Mouse (Mus musculus): Measurements from ENCODE around the gene Gbp4.
"Not testable (repeated sequence)": the region's sequence is repeated elsewhere in the genome, so short reads cannot be mapped to it uniquely, and the experiment has no call there.

Gbp4 gene

DNA sequence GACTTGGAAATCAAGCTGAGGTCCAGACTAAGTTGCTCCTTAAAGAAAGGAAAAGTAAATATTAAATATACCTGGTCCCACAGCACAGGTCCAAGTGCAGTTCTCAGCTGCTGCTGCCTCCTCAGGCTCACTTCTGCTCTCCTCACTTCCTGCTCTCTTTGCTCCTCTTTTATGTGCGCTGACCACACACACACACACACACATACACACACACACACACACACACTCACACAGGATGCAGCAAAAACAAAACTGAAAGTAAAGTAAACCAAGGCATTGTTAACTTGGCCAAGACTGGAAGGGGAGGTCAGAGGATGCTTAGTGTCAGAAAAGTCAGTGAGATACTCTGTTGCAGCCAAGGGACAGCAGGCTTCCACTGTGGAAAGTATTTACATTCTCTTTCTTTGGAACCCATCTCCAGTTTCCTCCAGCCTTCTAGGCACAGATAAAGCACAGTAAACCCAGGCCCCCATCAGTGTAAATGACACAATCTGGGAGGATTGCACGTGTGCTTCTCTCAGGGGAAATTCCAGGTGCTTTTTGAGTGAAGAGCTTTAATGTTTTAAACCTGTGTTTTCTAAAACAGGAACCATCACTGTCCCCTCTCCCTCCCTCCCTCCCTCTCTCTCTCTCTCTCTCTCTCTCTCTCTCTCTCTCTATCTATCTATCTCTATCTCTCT lies at the start of gene Gbp4, which contains the start of the genes Gbp9 and Gbp8:
Gene Gbp4, minus strand, starts transcription at position 178 of the 680 bp plus-strand sequence.
Gene Gbp9, minus strand, starts transcription at position 131 of the 680 bp plus-strand sequence.
Gene Gbp8, minus strand, starts transcription at position 132 of the 680 bp plus-strand sequence.
- DNase-seq (ENCODE audit: low read depth, low spot score) = peak; percentile 31

DNA sequence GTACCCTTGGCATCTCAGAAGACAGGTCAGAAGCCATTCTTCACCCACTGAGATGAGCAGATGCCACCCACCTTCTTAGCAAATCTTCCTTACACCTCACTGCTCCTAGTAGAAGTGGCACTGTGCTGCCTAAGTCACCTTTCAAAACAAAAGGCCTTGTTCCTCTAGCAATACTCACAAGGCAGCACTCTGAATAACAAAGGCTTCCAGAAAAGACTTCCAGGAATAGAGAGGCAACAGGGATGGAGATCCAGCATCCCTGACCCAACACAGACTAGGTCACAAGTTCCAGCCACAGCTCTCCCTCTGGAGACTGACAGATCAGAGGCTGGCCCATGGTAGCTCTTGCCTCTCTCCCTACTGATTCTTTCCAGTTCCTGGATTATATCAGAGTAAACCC lies 42.1 kb upstream of the Gbp4 start:
- no peak for DNase-seq (ENCODE audit: low read depth, low spot score)

DNA sequence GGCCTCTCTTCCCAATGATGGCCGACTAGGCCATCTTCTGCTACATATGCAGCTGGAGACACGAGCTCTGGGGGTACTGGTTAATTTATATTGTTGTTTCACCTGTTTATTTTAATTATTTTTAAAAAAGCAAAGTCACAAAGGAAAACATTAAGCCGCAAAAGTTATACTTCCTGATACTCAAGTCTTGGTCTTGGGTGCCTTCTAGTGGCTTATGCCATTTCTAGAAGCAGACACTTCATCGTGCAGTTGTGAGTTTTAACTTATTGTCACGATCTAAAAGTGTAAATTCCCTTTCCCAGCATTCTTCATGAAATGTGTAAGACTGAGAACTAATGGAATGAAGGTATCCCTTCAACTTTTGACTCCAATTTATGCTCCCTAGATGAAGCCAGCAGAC lies 17.2 kb upstream of the Gbp4 start:
- no peak for DNase-seq (ENCODE audit: low read depth, low spot score)

DNA sequence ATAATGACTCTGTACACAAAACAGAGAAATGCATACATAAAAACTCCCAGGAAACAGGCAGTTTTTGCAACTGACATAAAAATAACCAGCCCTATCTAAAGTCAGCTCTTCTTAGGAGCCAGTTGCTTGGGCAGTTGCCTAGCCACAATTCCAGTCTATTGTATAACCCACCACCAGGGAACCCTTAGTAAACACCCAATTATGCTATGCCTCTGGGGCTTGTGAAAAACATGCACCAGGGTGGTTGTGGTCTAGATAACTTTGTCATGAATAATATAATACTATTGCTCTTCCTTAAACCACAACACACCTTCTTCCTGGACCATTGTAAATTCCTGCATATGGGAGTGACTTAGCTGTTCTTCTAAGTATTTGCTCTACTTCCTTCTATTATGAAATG lies 14.7 kb upstream of the Gbp4 start:
- no peak for DNase-seq (ENCODE audit: low read depth, low spot score)

DNA sequence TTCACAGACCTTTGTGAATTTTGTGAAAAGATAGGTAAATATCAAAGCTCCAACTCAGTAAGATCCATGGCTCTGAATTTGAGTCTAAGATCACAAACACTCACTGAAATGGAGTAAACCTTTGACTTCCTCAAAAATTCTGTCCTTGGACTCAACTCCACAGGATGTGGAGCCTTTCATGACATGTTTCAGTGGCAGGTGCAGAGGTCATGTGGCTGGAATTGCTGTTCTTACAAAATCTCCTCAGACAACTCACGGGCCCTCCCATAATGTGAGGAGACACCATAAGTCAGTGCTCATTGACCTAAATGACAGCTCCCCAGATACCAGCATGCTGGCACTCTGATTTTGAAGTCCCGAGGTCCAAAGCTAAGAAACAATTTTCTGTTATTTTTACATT lies 8.7 kb upstream of the Gbp4 start:
- not testable (repeated sequence) for DNase-seq (ENCODE audit: low read depth, low spot score)

GRCm38 (mm10) chr5:105146447-105146846 lies 7.1 kb upstream of the Gbp4 start:
- peak; percentile 18 for DNase-seq (ENCODE audit: low read depth, low spot score)

GRCm38 (mm10) chr5:105145731-105146130 lies 6.3 kb upstream of the Gbp4 start:
- DNase-seq (ENCODE audit: low read depth, low spot score) = not testable (repeated sequence)

- not testable (repeated sequence) for DNase-seq (ENCODE audit: low read depth, low spot score)
Measured at GRCm38 (mm10) chr5:105140089-105140810, 864 bp upstream of the Gbp4 start.

DNA sequence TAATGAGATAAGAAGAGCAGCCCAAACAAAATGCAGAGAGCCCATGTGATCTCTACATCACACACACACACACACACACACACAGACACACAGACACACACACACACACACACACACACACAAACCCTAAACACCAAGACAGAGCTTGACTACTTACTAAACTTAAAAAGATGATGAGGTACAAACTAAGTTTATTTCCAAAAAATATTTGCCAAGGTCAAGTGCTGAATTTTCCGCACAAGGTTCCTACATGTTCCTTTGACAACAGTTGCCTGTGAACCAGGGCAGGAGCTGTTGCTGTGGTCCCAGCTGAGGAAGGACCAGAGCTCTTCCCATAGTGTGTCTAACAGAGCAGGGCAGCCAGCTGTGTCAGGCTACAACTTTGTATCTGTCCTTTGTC lies 480 bp downstream of the Gbp4 start:
- no peak for DNase-seq (ENCODE audit: low read depth, low spot score)

DNA sequence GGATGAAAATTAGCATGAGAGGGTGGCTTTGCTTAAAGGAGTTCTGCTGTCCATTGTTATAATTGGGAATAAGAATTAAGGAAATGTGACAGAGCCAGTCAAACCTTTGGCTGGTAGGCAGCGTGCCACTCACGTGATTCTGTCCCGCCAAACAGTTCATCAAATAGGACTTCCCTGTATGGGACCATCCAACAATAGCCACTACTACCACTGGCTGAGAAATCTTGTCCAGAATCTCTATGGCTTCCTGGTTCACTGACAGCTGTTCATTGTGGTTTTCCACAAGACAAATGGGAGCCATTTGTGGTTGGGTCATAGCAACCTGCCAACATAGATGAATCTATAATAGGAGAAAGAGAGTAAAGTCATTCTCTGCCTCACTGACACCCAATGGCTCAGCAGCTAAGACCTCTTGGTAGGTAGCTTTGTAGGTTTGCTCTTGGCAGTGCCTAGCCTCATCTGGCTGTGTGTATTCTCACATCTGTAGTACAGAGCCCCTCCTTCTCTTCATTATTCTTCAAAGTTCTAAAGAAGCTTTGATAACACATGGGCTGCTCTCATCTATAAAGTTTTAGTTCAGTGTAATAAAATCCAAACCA lies 2.6 kb downstream of the Gbp4 start:
- DNase-seq (ENCODE audit: low read depth, low spot score) = not testable (repeated sequence)

DNA sequence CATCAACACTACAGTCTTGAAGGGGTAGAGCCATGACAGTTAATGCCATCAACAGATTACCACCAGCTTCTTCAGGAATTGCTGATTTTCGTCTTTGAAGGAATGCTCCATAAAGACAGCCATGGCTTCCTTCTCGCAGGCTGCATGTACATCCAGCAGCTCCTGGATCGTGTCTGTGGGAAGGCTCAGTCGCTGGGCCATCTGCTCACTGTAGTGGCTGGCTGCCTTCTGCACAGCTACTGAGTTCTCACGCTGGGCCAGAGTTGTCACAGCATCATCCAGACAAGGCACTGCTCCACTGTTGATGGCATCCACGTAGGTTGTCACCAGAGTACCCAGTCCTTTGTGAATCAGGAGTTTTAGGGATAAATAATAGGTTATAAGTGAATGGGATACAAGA lies 17.7 kb downstream of the Gbp4 start:
- DNase-seq (ENCODE audit: low read depth, low spot score) = not testable (repeated sequence)

DNA sequence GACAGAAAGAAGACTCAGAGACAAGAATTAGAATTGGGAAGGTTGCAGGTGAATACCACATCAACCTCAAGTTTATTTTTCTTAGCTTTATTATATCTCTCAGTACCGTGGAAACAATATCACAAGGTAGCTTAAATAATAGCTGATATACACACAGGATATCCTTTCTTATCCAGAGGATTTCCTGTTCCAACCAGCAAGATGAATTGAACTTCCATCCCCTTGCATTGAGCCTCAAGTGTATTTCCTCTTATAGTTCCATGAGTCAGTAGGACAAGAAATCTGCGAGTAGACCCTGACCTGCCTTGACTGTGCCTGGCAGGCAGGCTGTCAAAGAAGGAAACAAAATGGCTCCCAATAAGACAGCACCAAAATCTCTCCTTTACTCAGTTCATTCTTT lies 23.6 kb downstream of the Gbp4 start:
- no peak for DNase-seq (ENCODE audit: low read depth, low spot score)

DNA sequence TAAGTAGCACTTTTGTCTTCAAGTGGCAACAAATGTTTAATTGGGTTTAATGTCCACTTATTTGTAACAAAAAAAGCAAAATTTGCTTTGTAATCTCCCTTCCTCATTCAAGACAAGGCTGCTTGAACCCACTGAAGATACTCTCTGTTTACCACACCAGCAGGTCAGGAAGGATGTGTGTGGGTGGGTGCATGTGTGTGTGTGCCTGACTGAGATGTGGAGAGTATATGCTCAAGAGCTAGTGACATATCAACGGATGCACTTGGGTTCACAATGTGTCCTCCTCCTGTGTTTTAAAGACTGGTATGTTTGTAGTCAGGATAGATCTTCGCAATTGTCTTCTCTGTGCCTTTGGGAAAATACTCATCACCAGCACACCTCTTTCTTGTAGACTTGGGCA lies 24.7 kb downstream of the Gbp4 start:
- DNase-seq (ENCODE audit: low read depth, low spot score) = peak; percentile 9

DNA sequence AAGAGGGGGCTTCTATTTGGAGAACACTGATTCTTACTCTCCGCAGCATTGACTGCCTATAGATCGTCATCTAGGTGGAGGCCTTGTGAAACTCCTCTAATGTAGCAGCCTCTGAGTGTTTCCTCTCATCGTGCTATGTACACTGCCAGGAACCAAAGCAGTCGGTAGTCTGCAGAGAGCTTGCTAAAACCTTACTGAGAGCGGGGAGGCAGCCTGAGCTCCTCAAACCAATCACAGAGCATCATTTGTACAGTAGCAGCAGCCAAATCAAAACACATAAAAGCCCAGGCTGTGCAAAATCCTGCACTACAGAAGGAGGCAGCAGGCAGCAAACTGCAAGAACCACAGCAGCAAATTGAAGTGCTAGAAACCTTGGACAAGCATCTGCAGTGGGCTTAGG lies 25.7 kb downstream of the Gbp4 start:
- DNase-seq (ENCODE audit: low read depth, low spot score) = no peak

DNA sequence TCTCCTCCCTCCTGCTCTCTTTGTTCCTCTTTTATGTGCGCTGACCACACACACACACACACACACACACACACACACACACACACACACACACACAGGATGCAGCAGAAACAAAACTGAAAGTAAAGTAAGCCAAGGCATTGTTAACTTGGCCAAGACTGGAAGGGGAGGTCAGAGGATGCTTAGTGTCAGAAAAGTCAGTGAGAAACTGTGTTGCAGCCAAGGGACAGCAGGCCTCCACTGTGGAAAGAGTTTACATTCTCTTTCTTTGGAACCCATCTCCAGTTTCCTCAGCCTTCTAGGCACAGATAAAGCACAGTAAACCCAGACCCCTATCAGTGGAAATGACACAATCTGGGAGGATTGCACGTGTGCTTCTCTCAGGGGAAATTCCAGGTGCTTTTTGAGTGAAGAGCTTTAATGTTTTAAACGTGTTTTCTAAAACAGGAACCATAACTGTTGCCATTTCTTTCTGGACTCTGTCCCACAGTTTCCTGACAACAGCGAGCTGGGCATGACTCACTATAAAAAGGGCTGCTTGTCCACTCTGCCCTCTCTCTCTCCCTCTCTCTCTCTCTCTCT lies 29.0 kb downstream of the Gbp4 start:
- DNase-seq (ENCODE audit: low read depth, low spot score) = peak; percentile 40

DNA sequence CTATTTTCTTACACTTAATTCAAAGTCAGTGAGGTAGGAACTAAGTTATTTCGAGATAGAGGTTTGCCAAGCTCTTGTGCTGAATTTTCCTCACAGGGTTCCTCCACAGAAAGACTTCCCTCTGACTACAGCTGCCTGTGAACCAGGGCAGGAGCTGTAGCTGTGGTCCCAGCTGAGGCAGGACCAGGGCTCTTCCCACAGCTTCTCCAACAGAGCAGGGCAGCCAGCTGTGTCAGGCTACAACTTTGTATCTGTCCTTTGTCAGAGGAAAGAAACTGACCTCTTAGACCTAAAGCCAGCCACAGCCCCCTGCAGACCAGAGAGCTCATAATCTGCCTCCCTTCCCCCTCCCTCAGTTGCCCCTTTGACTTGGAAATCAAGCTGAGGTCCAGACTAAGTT lies 29.6 kb downstream of the Gbp4 start:
- not testable (repeated sequence) for DNase-seq (ENCODE audit: low read depth, low spot score)

GRCm38 (mm10) chr5:105105689-105106088 lies 33.7 kb downstream of the Gbp4 start:
- DNase-seq (ENCODE audit: low read depth, low spot score) = not testable (repeated sequence)

DNA sequence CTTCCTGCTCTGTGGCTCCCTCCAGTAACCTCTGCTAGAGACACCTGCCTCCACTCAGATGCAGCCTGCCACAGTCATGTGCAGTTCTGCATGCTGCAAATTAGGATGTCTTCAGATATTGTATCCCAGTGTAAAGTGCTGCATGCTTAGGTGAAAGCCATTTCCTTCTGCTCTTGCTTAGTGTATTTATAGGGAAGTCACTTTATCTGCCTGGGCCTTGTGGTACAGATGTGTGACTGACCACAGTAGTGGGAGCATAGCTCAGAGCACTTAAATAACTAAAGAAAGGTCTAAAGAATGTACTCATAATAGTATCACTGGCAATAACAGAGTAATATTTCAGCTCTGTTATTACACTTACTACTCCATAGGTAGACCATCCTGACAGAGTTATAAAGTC lies 57.5 kb downstream of the Gbp4 start:
- no peak for DNase-seq (ENCODE audit: low read depth, low spot score)

DNA sequence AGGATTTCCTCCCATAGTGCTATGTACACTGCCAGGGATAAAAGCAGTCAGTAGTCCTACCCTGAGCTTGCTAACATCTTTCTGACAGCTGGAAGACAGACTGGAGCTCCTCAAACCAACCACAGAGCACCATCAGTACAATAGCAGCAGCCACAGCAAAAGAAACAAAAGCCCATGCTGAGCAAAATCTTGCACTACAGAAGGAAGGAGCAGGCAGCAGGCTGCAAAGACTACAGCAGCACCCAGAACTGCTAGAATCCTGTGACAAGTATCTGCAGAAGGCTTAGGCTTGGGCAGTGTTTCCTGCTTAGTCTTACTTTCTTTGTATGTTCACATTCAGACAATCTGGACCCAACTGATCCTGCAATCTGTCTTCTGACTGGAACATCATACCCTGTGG lies 71.0 kb downstream of the Gbp4 start:
- not testable (repeated sequence) for DNase-seq (ENCODE audit: low read depth, low spot score)

Data from skeletal muscle tissue, adult 2 months (tissue).